Mouse (Mus musculus) right cerebral cortex, postnatal 10 days (tissue): ENCODE measurements at regions not wholly inside any gene's neighbourhood (a gene's known extent, or its start where the extent isn't known, plus 50 kb on each side); places are given as distances from the start of the nearest gene placed in this dataset.

ENCODE experiments used
- DNase-seq, 2 experiments: peaks; one replicate each; pipeline ENCODE4 v3.0.0; 2021; ENCODE audit warnings: low spot score in 2 of 2

- peak in 1 of 2 experiments; percentile 33 for DNase-seq
Measured at GRCm38 (mm10) chr15:54677660-54678059, 793.0 kb downstream of the Gm7489 start.
